Mouse (Mus musculus): ENCODE data around the gene Zfp672. TPM values are rescaled to one million over a fixed set of nuclear protein-coding genes. Genes with fewer than 3 reads are reported as not detected.

The Zfp672 gene
- polyA plus RNA-seq, 3 experiments from 2014 or later, result 40.5 to 41.4 (median 41.1) TPM

DNA sequence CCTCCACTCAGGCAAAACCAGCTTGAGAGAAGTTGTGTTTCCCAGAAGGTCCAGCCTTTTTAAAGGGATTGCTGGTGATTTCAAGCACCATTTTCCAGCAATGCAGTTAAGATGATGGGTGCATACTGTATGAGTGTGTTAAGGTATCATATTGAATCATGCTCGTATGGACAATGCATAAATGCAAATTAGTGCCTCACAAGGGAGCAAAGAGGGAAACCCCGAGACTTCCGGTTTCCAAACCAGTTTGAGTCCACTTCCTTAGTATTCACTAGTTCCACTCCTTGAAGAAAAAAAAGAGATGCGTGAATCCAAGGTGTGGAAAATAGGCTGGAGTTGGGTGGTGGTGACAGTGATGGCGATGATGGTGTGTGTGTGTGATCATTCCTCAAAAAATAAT is 47.6 kb downstream of the Zfp672 start:
- ATAC-seq, result no peak

- no peak for ATAC-seq
Measured at GRCm38 (mm10) chr11:58281970-58282496, 48.1 kb downstream of the Zfp672 start.

- no peak for ATAC-seq
Measured at GRCm38 (mm10) chr11:58275756-58276155, 54.4 kb downstream of the Zfp672 start.

DNA sequence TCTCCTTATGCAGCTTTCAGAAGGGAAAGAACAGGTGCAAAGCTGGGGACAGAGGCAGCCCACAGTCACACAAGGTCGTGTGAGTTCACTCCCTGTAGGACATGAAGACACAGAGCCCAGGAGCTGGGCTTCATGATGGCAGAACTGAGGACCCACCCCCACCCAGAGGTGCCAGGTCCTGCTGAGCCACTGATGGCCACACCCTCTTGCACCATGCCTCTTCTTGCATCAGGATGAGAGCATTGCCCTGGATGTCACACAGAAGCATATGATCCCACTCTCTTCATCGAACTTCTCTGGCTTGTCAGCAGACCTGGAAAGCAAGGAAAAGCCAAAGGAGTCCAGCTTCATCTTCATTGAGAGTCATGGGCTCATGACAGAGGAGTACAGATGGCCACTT is 55.6 kb downstream of the Zfp672 start, which contains the start of gene 4930438A08Rik:
Gene 4930438A08Rik (plus strand): TSS at position 228 of the 400 bp plus-strand sequence.
- no peak for ATAC-seq

DNA sequence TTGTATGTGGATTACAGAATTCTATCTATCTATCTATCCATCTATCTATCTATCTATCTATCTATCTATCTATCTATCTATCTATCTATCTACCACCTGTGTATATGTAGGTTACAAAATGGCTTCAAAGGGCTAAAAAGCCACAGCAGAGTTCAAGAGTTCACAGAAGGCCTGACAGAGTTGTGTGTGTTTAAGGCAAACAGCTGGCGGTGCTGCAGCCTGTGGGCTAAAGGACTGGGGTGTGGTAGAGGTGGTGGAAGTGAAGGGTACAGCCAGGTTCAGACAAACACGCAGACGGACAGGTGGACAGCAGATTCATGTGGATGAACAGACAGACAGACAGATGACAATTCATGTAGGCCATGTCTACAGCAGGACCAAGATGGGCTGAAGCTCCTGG is 61.9 kb downstream of the Zfp672 start:
- no peak for ATAC-seq

Other genes with a start within 250 kb of the Zfp672 start
- gene Gm12248, start 237.2 kb downstream of the Zfp672 start, polyA plus RNA-seq (2017; shearing (Covaris generic)), result under 1 TPM in 1 of 3 experiments, not detected in 2; 0.62 TPM
- gene Cnot8, start 226.2 kb downstream of the Zfp672 start, polyA plus RNA-seq (2017; shearing (Covaris generic)), result 10 to 100 TPM; 78.6 to 90.1 (median 89.4) TPM
- gene Gemin5, start 161.8 kb downstream of the Zfp672 start, polyA plus RNA-seq (2017; shearing (Covaris generic)), result 1 to 10 TPM; 5.7 to 6.4 (median 5.9) TPM
- gene Mrpl22, start 158.7 kb downstream of the Zfp672 start, polyA plus RNA-seq (2017; shearing (Covaris generic)), result 10 to 100 TPM; 58.3 to 73.6 (median 64.8) TPM
- 100 to 1,000 TPM; 300 to 422 (median 383) TPM for gene Igtp, start 130.8 kb downstream of the Zfp672 start, polyA plus RNA-seq (2017; shearing (Covaris generic))
- gene Irgm2, start 130.7 kb downstream of the Zfp672 start, polyA plus RNA-seq (2017; shearing (Covaris generic)), result 10 to 100 TPM; 47.5 to 49.5 (median 48.5) TPM
- not detected for gene 4930438A08Rik, start 55.5 kb downstream of the Zfp672 start, polyA plus RNA-seq (2017; shearing (Covaris generic))
- gene Zfp692, start 23.3 kb downstream of the Zfp672 start, polyA plus RNA-seq (2017; shearing (Covaris generic)), result 10 to 100 TPM in 1 of 3 experiments, 1 to 10 TPM in 2; 7.6 to 10.2 (median 7.8) TPM
- 1 to 10 TPM; 5.1 to 7.9 (median 6.8) TPM for gene Sh3bp5l, start 385 bp upstream of the Zfp672 start, polyA plus RNA-seq (2017; shearing (Covaris generic))
- gene Lypd8, start 48.7 kb upstream of the Zfp672 start, polyA plus RNA-seq (2017; shearing (Covaris generic)), result not detected
- gene 1810065E05Rik, start 90.8 kb upstream of the Zfp672 start, polyA plus RNA-seq (2017; shearing (Covaris generic)), result not detected
- gene Gm12253, start 102.2 kb upstream of the Zfp672 start, polyA plus RNA-seq (2017; shearing (Covaris generic)), result not detected
- gene Lypd9, start 122.6 kb upstream of the Zfp672 start, polyA plus RNA-seq (2017; shearing (Covaris generic)), result not detected
- not detected for gene Olfr30, start 131.9 kb upstream of the Zfp672 start, polyA plus RNA-seq (2017; shearing (Covaris generic))
- gene Olfr332, start 162.2 kb upstream of the Zfp672 start, polyA plus RNA-seq (2017; shearing (Covaris generic)), result under 1 TPM in 1 of 3 experiments, not detected in 2; 0.13 TPM
- not detected for gene Olfr331, start 172.2 kb upstream of the Zfp672 start, polyA plus RNA-seq (2017; shearing (Covaris generic))
- not detected for gene Olfr330, start 204.5 kb upstream of the Zfp672 start, polyA plus RNA-seq (2017; shearing (Covaris generic))
- gene Olfr329-ps, start 216.1 kb upstream of the Zfp672 start, polyA plus RNA-seq (2017; shearing (Covaris generic)), result not detected
- not detected for gene Olfr328, start 225.3 kb upstream of the Zfp672 start, polyA plus RNA-seq (2017; shearing (Covaris generic))
- gene Olfr224, start 240.2 kb upstream of the Zfp672 start, polyA plus RNA-seq (2017; shearing (Covaris generic)), result under 1 TPM in 1 of 3 experiments, not detected in 2; 0.26 TPM
- gene Olfr325, start 247.4 kb upstream of the Zfp672 start, polyA plus RNA-seq (2017; shearing (Covaris generic)), result not detected

All from inflammation-experienced regulatory T-cells, adult 6 months (primary cell).